Mouse (Mus musculus): ENCODE measurements around the gene Gm49403. TPM values are rescaled to one million over a fixed set of nuclear protein-coding genes. Genes with fewer than 3 reads are reported as not detected.

Gene Gm49403
- polyA plus RNA-seq, 1 experiment from 2014 or later: not detected

GRCm38 (mm10) chr19:8899079-8899478, 15.3 kb downstream of the Gm49403 start:
- Histone ChIP-seq H3K4me3 (peak overlapping the region; percentile 92), H3K4me1 (replicated peaks) (peaks cover 38% of the 10 kb centered on the region), H3K27me3 (ENCODE audit: insufficient read depth, poor library complexity, severe bottlenecking) (no peaks in the 10 kb centered on the region), H3K36me3 (peaks cover 70% of the 10 kb centered on the region), H3K27ac (peak overlapping the region; percentile 96; the same call in 1 of the 2 replicates), H3K9me3 (no peaks in the 10 kb centered on the region)
- 78% methylated on average over 3 of the region's 3 CpGs for WGBS
- DNase-seq (ENCODE audit: low spot score): no peak

- no peaks in the 10 kb centered on the region for H3K27me3 ChIP-seq (ENCODE audit: insufficient read depth, poor library complexity, severe bottlenecking)
- no peak overlapping the region for H3K27ac ChIP-seq
- no peaks in the 10 kb centered on the region for H3K9me3 ChIP-seq
- peaks cover 85% of the 10 kb centered on the region for H3K36me3 ChIP-seq
- DNase-seq (ENCODE audit: low spot score): no peak
- H3K4me1 ChIP-seq (replicated peaks): peaks cover 12% of the 10 kb centered on the region
- no peak overlapping the region for H3K4me3 ChIP-seq
- 95% methylated on average over 5 of the region's 5 CpGs for WGBS
Observed at GRCm38 (mm10) chr19:8903412-8903811, 19.7 kb downstream of the Gm49403 start.

GRCm38 (mm10) chr19:8908531-8908930, 24.8 kb downstream of the Gm49403 start:
- peaks cover 99% of the 10 kb centered on the region for H3K36me3 ChIP-seq
- H3K27me3 ChIP-seq (ENCODE audit: insufficient read depth, poor library complexity, severe bottlenecking): no peaks in the 10 kb centered on the region
- 91% methylated on average over 6 of the region's 6 CpGs for WGBS
- no peaks in the 10 kb centered on the region for H3K9me3 ChIP-seq
- H3K4me3 ChIP-seq: no peak overlapping the region
- DNase-seq (ENCODE audit: low spot score): no peak
- no peak overlapping the region for H3K27ac ChIP-seq
- no peaks in the 10 kb centered on the region for H3K4me1 ChIP-seq (replicated peaks)

- no peak overlapping the region for H3K27ac ChIP-seq
- H3K4me3 ChIP-seq: no peak overlapping the region
- no peaks in the 10 kb centered on the region for H3K27me3 ChIP-seq (ENCODE audit: insufficient read depth, poor library complexity, severe bottlenecking)
- H3K4me1 ChIP-seq (replicated peaks): no peaks in the 10 kb centered on the region
- no peak for DNase-seq (ENCODE audit: low spot score)
- peaks cover 100% of the 10 kb centered on the region for H3K36me3 ChIP-seq
- H3K9me3 ChIP-seq: no peaks in the 10 kb centered on the region
- WGBS: 93% methylated on average over 5 of the region's 5 CpGs
Observed at GRCm38 (mm10) chr19:8911810-8912209, 28.1 kb downstream of the Gm49403 start.

- H3K4me3 ChIP-seq: no peak overlapping the region
- peaks cover 84% of the 10 kb centered on the region for H3K36me3 ChIP-seq
- H3K27ac ChIP-seq: no peak overlapping the region
- H3K4me1 ChIP-seq (replicated peaks): no peaks in the 10 kb centered on the region
- WGBS: 90% methylated on average over 3 of the region's 3 CpGs
- H3K27me3 ChIP-seq (ENCODE audit: insufficient read depth, poor library complexity, severe bottlenecking): no peaks in the 10 kb centered on the region
- H3K9me3 ChIP-seq: no peaks in the 10 kb centered on the region
- DNase-seq (ENCODE audit: low spot score): no peak
Observed at GRCm38 (mm10) chr19:8914212-8914611, 30.5 kb downstream of the Gm49403 start.

GRCm38 (mm10) chr19:8919000-8919399, 35.3 kb downstream of the Gm49403 start:
- no peak overlapping the region for H3K4me3 ChIP-seq
- no peak for DNase-seq (ENCODE audit: low spot score)
- peaks cover 55% of the 10 kb centered on the region for H3K36me3 ChIP-seq
- H3K9me3 ChIP-seq: no peaks in the 10 kb centered on the region
- peaks cover 22% of the 10 kb centered on the region for H3K4me1 ChIP-seq (replicated peaks)
- H3K27me3 ChIP-seq (ENCODE audit: insufficient read depth, poor library complexity, severe bottlenecking): no peaks in the 10 kb centered on the region
- no peak overlapping the region for H3K27ac ChIP-seq
- WGBS: 95% methylated on average over 3 of the region's 3 CpGs

GRCm38 (mm10) chr19:8919684-8920072, 35.9 kb downstream of the Gm49403 start:
- Histone ChIP-seq H3K27me3 (ENCODE audit: insufficient read depth, poor library complexity, severe bottlenecking) (no peaks in the 10 kb centered on the region), H3K4me3 (peak overlapping the region; percentile 89), H3K9me3 (no peaks in the 10 kb centered on the region), H3K27ac (peak overlapping the region; percentile 94), H3K36me3 (peaks cover 53% of the 10 kb centered on the region), H3K4me1 (replicated peaks) (peaks cover 22% of the 10 kb centered on the region)
- DNase-seq (ENCODE audit: low spot score): no peak
- WGBS: 70% methylated on average over 6 of the region's 6 CpGs

- H3K27me3 ChIP-seq (ENCODE audit: insufficient read depth, poor library complexity, severe bottlenecking): no peaks in the 10 kb centered on the region
- 2% methylated on average over 50 of the region's 50 CpGs for WGBS
Observed at GRCm38 (mm10) chr19:8920073-8920736, 36.5 kb downstream of the Gm49403 start, which contains the start of gene B3gat3. TSS of gene B3gat3 (plus strand) at chr19:8920374.

GRCm38 (mm10) chr19:8920836-8921291, 37.1 kb downstream of the Gm49403 start:
- Histone ChIP-seq H3K36me3 (peaks cover 49% of the 10 kb centered on the region), H3K9me3 (no peaks in the 10 kb centered on the region), H3K27me3 (ENCODE audit: insufficient read depth, poor library complexity, severe bottlenecking) (no peaks in the 10 kb centered on the region), H3K4me3 (peak overlapping the region; percentile 89), H3K27ac (peak overlapping the region; percentile 94), H3K4me1 (replicated peaks) (peaks cover 22% of the 10 kb centered on the region)
- WGBS: 4% methylated on average over 6 of the region's 6 CpGs
- DNase-seq (ENCODE audit: low spot score): peak; percentile 20

More at GRCm38 (mm10) chr19:8920073-8920736, 36.5 kb downstream of the Gm49403 start, which contains the start of gene B3gat3:
- peak; percentile 97 for DNase-seq (ENCODE audit: low spot score)
- peaks cover 49% of the 10 kb centered on the region for H3K36me3 ChIP-seq
- H3K4me3 ChIP-seq: peak within 1 kb of the TSS; percentile 89
- H3K27ac ChIP-seq: peak within 1 kb of the TSS; percentile 94
- no peaks in the 10 kb centered on the region for H3K9me3 ChIP-seq
- peaks cover 22% of the 10 kb centered on the region for H3K4me1 ChIP-seq (replicated peaks)

GRCm38 (mm10) chr19:8921741-8922140, 38.0 kb downstream of the Gm49403 start:
- Histone ChIP-seq H3K36me3 (peaks cover 49% of the 10 kb centered on the region), H3K4me3 (peak overlapping the region; percentile 26; the same call in 1 of the 2 replicates), H3K9me3 (no peaks in the 10 kb centered on the region), H3K27me3 (ENCODE audit: insufficient read depth, poor library complexity, severe bottlenecking) (no peaks in the 10 kb centered on the region), H3K27ac (no peak overlapping the region), H3K4me1 (replicated peaks) (peaks cover 22% of the 10 kb centered on the region)
- no peak for DNase-seq (ENCODE audit: low spot score)
- WGBS: 76% methylated on average over 9 of the region's 9 CpGs

- DNase-seq (ENCODE audit: low spot score): no peak
- H3K4me1 ChIP-seq (replicated peaks): peaks cover 30% of the 10 kb centered on the region
- 82% methylated on average over 2 of the region's 2 CpGs for WGBS
- H3K27me3 ChIP-seq (ENCODE audit: insufficient read depth, poor library complexity, severe bottlenecking): no peaks in the 10 kb centered on the region
- no peaks in the 10 kb centered on the region for H3K9me3 ChIP-seq
- H3K4me3 ChIP-seq: no peak overlapping the region
- no peak overlapping the region for H3K27ac ChIP-seq
- H3K36me3 ChIP-seq: peaks cover 59% of the 10 kb centered on the region
Observed at GRCm38 (mm10) chr19:8926766-8927165, 43.0 kb downstream of the Gm49403 start.

- H3K4me1 ChIP-seq (replicated peaks): peaks cover 28% of the 10 kb centered on the region
- 88% methylated on average over 12 of the region's 12 CpGs for WGBS
- H3K9me3 ChIP-seq: no peaks in the 10 kb centered on the region
- no peak for DNase-seq (ENCODE audit: low spot score)
- H3K27ac ChIP-seq: no peak overlapping the region
- H3K27me3 ChIP-seq (ENCODE audit: insufficient read depth, poor library complexity, severe bottlenecking): no peaks in the 10 kb centered on the region
- H3K4me3 ChIP-seq: no peak overlapping the region
- peaks cover 54% of the 10 kb centered on the region for H3K36me3 ChIP-seq
Observed at GRCm38 (mm10) chr19:8927891-8928525, 44.3 kb downstream of the Gm49403 start.

GRCm38 (mm10) chr19:8928689-8929223, 45.0 kb downstream of the Gm49403 start:
- no peak for DNase-seq (ENCODE audit: low spot score)
- Histone ChIP-seq H3K9me3 (no peaks in the 10 kb centered on the region), H3K27me3 (ENCODE audit: insufficient read depth, poor library complexity, severe bottlenecking) (no peaks in the 10 kb centered on the region), H3K27ac (peak overlapping the region; percentile 92), H3K36me3 (peaks cover 54% of the 10 kb centered on the region), H3K4me1 (replicated peaks) (peaks cover 28% of the 10 kb centered on the region), H3K4me3 (peak overlapping the region; percentile 81)
- 14% methylated on average over 16 of the region's 16 CpGs for WGBS
